Comparison of ENCODE assay signal across 16 mouse cellular contexts in the genomic region with DNA sequence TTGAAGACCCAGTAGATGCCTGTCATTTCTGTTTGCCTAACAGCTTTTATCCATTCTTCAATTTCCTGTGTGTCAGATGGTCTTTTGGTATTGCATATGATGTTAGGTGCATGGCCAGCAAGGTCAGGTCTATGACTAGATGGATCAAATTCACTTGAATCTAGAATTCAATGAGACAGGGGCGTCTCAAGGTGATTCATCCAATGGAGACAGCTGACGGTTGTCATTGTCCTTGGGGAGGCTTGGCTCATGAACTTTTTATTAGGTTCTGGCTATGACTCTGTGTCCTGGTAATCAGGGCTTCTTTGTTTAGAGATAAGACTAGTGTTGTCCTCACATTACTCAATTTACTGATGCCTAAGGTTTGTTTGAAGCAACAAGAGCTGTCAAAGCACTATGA.
"Had no signal": no experiment of that assay in that cellular context is flagged by ENCODE, and none has a peak within 500 bp of the region (broad histone marks: within the 10 kb centered on the region; RNA-seq: fewer than 3 reads in every experiment).

No protein-coding gene starts in this region.

- H3K27me3 ChIP-seq: lung, embryonic 15.5 days; megakaryocyte, embryonic 14.5 days; midbrain, embryonic 13.5 days; midbrain, embryonic 15.5 days; neural tube, embryonic 12.5 days; stomach, embryonic 15.5 days had no signal

- H3K4me2 ChIP-seq: lung, embryonic 15.5 days; midbrain, embryonic 11.5 days; midbrain, embryonic 13.5 days; midbrain, embryonic 15.5 days; neural tube, embryonic 12.5 days; stomach, embryonic 15.5 days had no signal

- H3K4me3 ChIP-seq: lung, embryonic 15.5 days; megakaryocyte, embryonic 14.5 days; midbrain, embryonic 13.5 days; midbrain, embryonic 15.5 days; neural tube, embryonic 12.5 days; stomach, embryonic 15.5 days had no signal

- H3K9ac ChIP-seq: lung, embryonic 15.5 days; midbrain, embryonic 13.5 days; midbrain, embryonic 15.5 days; neural tube, embryonic 12.5 days; stomach, embryonic 15.5 days had no signal

- H3K9me3 ChIP-seq: lung, embryonic 15.5 days; megakaryocyte, embryonic 14.5 days; midbrain, embryonic 13.5 days; midbrain, embryonic 15.5 days; neural tube, embryonic 12.5 days; stomach, embryonic 15.5 days had no signal

- DNase-seq: lung, postnatal 14 days; lung, postnatal 36 days; right cerebral cortex, postnatal 14 days; thymus, adult 2 months; thymus, postnatal 25 days; thymus, postnatal 4 days had no signal

- H3K27ac ChIP-seq: lung, embryonic 15.5 days; macrophage; midbrain, embryonic 13.5 days; midbrain, embryonic 15.5 days; neural tube, embryonic 12.5 days; stomach, embryonic 15.5 days; stomach, postnatal 0 days had no signal

- ATAC-seq: lung, postnatal 0 days; midbrain, embryonic 13.5 days; midbrain, embryonic 15.5 days had no signal

- H3K4me1 ChIP-seq: midbrain, embryonic 13.5 days; neural tube, embryonic 12.5 days; stomach, embryonic 15.5 days had no signal

- H3K36me3 ChIP-seq: lung, embryonic 15.5 days; midbrain, embryonic 13.5 days; midbrain, embryonic 15.5 days; neural tube, embryonic 12.5 days; stomach, embryonic 15.5 days had no signal
